Mouse (Mus musculus): ENCODE data around the gene Ggnbp2. TPM values are rescaled to one million over a fixed set of nuclear protein-coding genes. Genes with fewer than 3 reads are reported as not detected.

Gene Ggnbp2
- total and polyA plus RNA-seq, 3 experiments: 142 to 170 (median 156) TPM

DNA sequence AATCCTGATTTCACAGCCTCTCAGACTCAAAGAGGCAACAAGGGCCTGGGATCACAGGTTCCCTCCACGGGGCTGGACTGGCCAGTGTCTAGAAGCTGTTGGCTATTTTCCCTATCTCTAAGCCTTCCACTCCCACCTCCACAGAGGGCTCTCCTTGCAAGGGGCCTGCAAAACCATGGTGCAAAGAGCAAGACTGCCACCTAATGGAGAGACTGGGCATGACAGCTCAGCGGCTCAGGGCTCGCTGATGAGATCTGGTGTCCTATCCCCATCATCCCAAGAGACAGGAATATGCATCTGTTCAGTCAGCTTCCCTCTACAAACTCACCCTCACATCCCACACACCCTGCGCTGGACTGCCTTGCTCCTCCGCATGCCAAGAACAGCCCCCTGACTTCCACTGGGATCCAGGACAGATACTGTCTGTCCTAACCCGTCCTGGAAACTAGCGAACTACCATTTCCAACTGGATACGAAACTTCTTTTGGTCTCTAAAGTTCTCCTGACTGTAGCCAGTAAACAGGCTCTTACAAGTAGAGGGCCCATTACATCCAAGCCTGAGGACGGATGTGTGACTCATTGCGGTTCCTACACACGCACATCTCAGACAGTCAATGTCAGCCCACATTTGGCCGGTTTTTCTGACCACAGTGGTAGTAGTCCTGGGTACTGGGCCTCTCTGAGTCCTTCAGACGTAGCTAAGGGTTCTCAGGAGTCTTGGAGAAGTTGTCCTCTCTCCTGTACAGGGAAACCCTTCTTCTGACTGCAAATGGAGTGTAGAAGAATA is 56.7 kb downstream of the Ggnbp2 start:
- Histone ChIP-seq H3K27me3 (ENCODE audit: insufficient read depth, low read length) (peaks cover 7% of the 10 kb centered on the region; the same call in 1 of the 2 replicates), H3K9me3 (replicated peaks) (peaks cover 2% of the 10 kb centered on the region; the same call in 1 of the 2 replicates), H3K4me1 (ENCODE audit: insufficient read depth, low read depth, low read length) (peaks cover 35% of the 10 kb centered on the region), H3K36me3 (replicated peaks) (peaks cover 61% of the 10 kb centered on the region), H3K4me3 (ENCODE audit: low read depth, low read length) (no peak overlapping the region)
- no peak for TF ChIP-seq GATA1 (IDR thresholded peaks at IDR 0.05; ENCODE audit: borderline replicate concordance, low read length)
- TF ChIP-seq CTCF (IDR thresholded peaks at IDR 0.05; ENCODE audit: low read depth, low read length): peak; percentile 99
- DNase-seq (ENCODE audit: low spot score) (peak; percentile 63), ATAC-seq (ENCODE audit: extremely low read depth, insufficient number of reproducible peaks, low FRiP score, poor library complexity, severe bottlenecking) (no peak)

DNA sequence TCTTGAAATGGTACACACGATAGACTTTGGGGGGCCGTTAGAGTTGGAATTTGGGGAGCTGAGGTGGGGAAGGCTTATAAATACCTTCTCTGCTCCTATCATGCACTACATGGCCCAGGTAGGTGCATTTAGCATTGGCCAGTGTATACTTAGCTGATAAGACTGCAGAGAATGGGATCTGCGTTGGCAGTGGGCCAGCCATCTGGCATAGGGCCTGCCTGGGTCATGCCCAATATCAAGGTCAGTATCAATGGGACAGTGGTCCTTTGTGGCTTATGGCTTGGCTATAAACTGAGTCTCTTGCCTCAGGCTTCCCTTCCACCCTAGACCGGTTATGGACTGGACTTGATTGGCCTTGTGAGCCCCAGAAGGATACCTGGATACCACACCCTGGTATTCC is 66.2 kb downstream of the Ggnbp2 start:
- Histone ChIP-seq H3K4me3 (ENCODE audit: low read depth, low read length) (no peak overlapping the region), H3K9me3 (replicated peaks) (no peaks in the 10 kb centered on the region), H3K27me3 (ENCODE audit: insufficient read depth, low read length) (peaks cover 55% of the 10 kb centered on the region), H3K4me1 (ENCODE audit: insufficient read depth, low read depth, low read length) (peaks cover 3% of the 10 kb centered on the region; the same call in 1 of the 2 replicates), H3K36me3 (replicated peaks) (no peaks in the 10 kb centered on the region)
- ATAC-seq (ENCODE audit: extremely low read depth, insufficient number of reproducible peaks, low FRiP score, poor library complexity, severe bottlenecking) (no peak), DNase-seq (ENCODE audit: low spot score) (no peak)
- TF ChIP-seq GATA2 (IDR thresholded peaks at IDR 0.05; ENCODE audit: borderline replicate concordance, low read depth, low read length) (no peak), GATA1 (IDR thresholded peaks at IDR 0.05; ENCODE audit: borderline replicate concordance, low read length) (no peak), POLR2AphosphoS5 (IDR thresholded peaks at IDR 0.05; ENCODE audit: insufficient replicate concordance, low read depth, low read length) (no peak), CTCF (IDR thresholded peaks at IDR 0.05; ENCODE audit: low read depth, low read length) (no peak), TAL1 (conservative IDR thresholded peaks at IDR 0.05; ENCODE audit: low read depth, low read length) (no peak)

DNA sequence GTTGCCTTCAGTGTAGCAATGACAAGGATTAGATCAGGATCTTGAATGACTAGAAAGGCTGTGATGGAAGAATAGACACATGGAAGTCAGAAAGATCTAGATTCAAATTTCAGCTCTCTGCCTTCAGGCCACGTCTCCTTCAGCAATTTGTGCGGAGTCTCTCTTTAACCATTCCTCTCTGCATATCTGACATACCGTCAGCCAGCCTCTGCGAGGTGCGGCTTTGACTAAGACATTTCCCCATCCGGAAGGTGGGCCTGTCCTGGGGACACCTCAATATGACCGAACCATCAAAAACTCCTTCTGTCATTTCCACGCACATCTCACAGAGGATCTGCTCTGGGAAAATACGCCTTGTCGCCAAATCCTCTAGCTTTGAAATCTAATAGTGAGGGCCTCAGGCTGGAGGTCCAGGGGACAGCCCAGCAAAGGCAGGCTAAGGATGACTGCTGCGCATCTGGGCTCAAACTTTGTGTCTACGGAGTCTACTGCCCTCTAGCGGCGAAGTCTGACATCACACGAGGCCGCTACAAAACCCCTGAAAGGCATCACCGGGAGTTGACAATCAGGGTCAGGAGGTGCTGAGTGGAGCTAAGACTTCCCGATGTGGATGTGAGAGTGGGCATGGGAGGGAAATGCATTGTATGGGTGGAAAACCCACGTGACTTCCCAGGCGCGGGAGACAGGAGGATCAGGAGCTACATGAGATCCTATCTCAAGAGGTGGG is 72.8 kb downstream of the Ggnbp2 start:
- no peak for ATAC-seq (ENCODE audit: extremely low read depth, insufficient number of reproducible peaks, low FRiP score, poor library complexity, severe bottlenecking)

DNA sequence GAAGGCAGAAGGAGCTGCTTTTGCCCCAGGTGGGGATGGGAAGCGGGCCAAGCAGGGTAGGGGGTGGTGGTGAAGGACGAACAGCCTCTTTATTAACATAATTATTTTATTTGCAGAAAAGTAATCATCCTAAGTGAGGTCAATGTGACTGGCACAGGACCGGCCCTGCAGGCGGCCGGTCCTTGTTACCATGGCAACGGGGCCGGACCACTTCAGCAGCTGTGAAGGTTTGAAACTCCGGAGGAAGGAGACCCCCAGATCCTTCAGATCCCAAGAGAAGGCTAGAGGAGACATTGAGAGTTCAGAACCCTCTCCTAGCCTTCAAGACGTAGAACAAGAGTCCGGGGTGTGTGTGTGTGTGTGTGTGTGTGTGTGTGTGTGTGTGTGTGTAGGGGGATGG is 73.6 kb downstream of the Ggnbp2 start:
- no peak for TF ChIP-seq TAL1 (conservative IDR thresholded peaks at IDR 0.05; ENCODE audit: low read depth, low read length)
- Histone ChIP-seq H3K4me3 (ENCODE audit: low read depth, low read length) (no peak overlapping the region), H3K4me1 (ENCODE audit: insufficient read depth, low read depth, low read length) (peaks cover 12% of the 10 kb centered on the region), H3K36me3 (replicated peaks) (no peaks in the 10 kb centered on the region), H3K27me3 (ENCODE audit: insufficient read depth, low read length) (peaks cover 25% of the 10 kb centered on the region), H3K9me3 (replicated peaks) (0 out of 2 replicates have a peak, but pooled peaks cover 3% of the 10 kb centered on the region)
- no peak for DNase-seq (ENCODE audit: low spot score)
- no peak for ATAC-seq (ENCODE audit: extremely low read depth, insufficient number of reproducible peaks, low FRiP score, poor library complexity, severe bottlenecking)

More for the DNA sequence above, 72.8 kb downstream of the Ggnbp2 start:
- Histone ChIP-seq H3K36me3 (replicated peaks) (no peaks in the 10 kb centered on the region), H3K4me3 (ENCODE audit: low read depth, low read length) (no peak overlapping the region), H3K27me3 (ENCODE audit: insufficient read depth, low read length) (peaks cover 24% of the 10 kb centered on the region), H3K4me1 (ENCODE audit: insufficient read depth, low read depth, low read length) (peaks cover 12% of the 10 kb centered on the region), H3K9me3 (replicated peaks) (0 out of 2 replicates have a peak, but pooled peaks cover 3% of the 10 kb centered on the region)
- DNase-seq (ENCODE audit: low spot score): peak; percentile 62
- TF ChIP-seq GATA1 (IDR thresholded peaks at IDR 0.05; ENCODE audit: borderline replicate concordance, low read length): no peak
- TF ChIP-seq CTCF (IDR thresholded peaks at IDR 0.05; ENCODE audit: low read depth, low read length): peak; percentile 89
- no peak for TF ChIP-seq TAL1 (conservative IDR thresholded peaks at IDR 0.05; ENCODE audit: low read depth, low read length)

DNA sequence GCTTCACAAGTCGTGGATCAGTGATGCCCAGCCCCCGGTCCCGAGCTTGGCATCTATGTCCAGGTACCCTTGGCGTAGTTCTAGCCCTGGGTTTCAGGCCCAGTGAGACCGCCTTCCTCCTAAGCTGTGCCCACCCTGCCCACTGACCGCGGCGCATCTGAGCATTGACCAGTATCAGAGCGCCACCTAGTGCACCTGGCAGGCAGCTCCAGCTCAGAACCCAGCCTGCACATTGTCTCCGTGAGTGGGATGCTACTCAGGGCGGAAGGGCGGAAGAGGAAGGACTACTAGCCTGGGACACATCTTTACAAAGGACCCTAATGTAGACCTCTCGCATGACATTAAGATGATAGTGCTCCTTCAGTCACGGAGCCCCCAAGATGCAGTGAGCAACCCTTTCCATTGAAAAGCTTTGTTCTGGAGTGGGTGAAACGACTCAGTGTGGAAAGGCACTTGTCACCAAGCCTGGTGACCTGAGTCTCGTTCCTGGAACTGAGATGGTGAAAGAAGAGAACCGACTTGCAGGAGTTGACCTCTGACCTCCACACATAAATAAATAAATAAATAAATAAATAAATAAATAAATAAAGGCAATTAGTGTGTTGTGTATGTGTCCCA is 76.0 kb downstream of the Ggnbp2 start:
- Histone ChIP-seq H3K36me3 (replicated peaks) (no peaks in the 10 kb centered on the region), H3K27me3 (ENCODE audit: insufficient read depth, low read length) (peaks cover 35% of the 10 kb centered on the region), H3K4me1 (ENCODE audit: insufficient read depth, low read depth, low read length) (peaks cover 12% of the 10 kb centered on the region), H3K9me3 (replicated peaks) (0 out of 2 replicates have a peak, but pooled peaks cover 3% of the 10 kb centered on the region), H3K4me3 (ENCODE audit: low read depth, low read length) (peak overlapping the region; percentile 36; the same call in 1 of the 2 replicates)
- TF ChIP-seq GATA1 (IDR thresholded peaks at IDR 0.05; ENCODE audit: borderline replicate concordance, low read length) (no peak), CTCF (IDR thresholded peaks at IDR 0.05; ENCODE audit: low read depth, low read length) (peak; percentile 66), GATA2 (IDR thresholded peaks at IDR 0.05; ENCODE audit: borderline replicate concordance, low read depth, low read length) (no peak), TAL1 (conservative IDR thresholded peaks at IDR 0.05; ENCODE audit: low read depth, low read length) (no peak), POLR2AphosphoS5 (IDR thresholded peaks at IDR 0.05; ENCODE audit: insufficient replicate concordance, low read depth, low read length) (no peak)
- no peak for ATAC-seq (ENCODE audit: extremely low read depth, insufficient number of reproducible peaks, low FRiP score, poor library complexity, severe bottlenecking)
- peak; percentile 49 for DNase-seq (ENCODE audit: low spot score)

DNA sequence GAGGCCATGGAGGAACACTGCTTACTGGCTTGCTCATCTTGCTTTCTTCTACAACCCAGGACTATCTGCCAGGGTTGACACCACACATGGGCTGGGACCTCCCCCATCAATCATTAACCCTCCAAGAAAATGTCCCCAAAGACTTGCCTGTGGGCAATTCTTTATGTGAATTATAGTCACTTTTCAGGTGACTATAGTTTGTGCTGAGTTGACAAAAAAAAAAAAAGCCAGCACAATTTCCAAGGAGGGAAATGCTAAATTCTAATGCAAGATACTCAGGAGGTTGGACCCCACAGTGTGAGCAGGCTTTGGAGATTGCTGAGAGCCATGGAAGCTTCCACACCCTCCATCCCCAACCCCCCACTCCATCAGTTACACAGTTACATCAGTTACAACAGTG is 77.1 kb downstream of the Ggnbp2 start:
- H3K36me3 ChIP-seq (replicated peaks): no peaks in the 10 kb centered on the region
- ATAC-seq (ENCODE audit: extremely low read depth, insufficient number of reproducible peaks, low FRiP score, poor library complexity, severe bottlenecking): no peak
- peaks cover 42% of the 10 kb centered on the region for H3K27me3 ChIP-seq (ENCODE audit: insufficient read depth, low read length)
- H3K9me3 ChIP-seq (replicated peaks): 0 out of 2 replicates have a peak, but pooled peaks cover 3% of the 10 kb centered on the region
- no peak overlapping the region for H3K4me3 ChIP-seq (ENCODE audit: low read depth, low read length)
- DNase-seq (ENCODE audit: low spot score): no peak
- TF ChIP-seq CTCF (IDR thresholded peaks at IDR 0.05; ENCODE audit: low read depth, low read length): no peak
- TF ChIP-seq POLR2AphosphoS5 (IDR thresholded peaks at IDR 0.05; ENCODE audit: insufficient replicate concordance, low read depth, low read length): no peak
- TF ChIP-seq GATA2 (IDR thresholded peaks at IDR 0.05; ENCODE audit: borderline replicate concordance, low read depth, low read length): no peak
- no peak for TF ChIP-seq TAL1 (conservative IDR thresholded peaks at IDR 0.05; ENCODE audit: low read depth, low read length)
- H3K4me1 ChIP-seq (ENCODE audit: insufficient read depth, low read depth, low read length): peaks cover 12% of the 10 kb centered on the region
